Mouse (Mus musculus): Measurements from ENCODE around the gene Ldlrad2. TPM values are rescaled to one million over a fixed set of nuclear protein-coding genes. Genes with fewer than 3 reads are reported as not detected.

Gene Ldlrad2
- polyA plus RNA-seq (2012) = not detected in 2 replicates

DNA sequence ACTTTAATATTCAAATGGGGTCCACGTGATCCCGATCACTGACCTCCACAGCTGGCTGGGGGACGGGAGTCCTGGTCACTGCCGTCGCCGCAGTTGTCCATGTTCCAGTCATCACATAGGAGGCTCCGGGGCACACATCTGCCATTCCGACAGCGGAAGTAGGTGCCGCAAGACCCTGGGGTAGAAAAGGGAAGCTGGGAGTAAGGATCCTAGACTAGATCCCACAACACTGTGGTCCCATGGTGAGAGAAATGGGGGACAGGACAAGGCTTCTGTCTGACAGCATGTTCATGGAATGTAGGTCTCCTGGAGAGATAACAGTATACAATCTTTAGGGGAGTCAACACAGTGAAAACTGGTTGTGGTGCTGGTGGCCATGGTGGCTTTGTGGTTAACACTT lies at the start of gene Ldlrad2:
Gene Ldlrad2, minus strand, starts transcription at position 101 of the 400 bp plus-strand sequence.

DNA sequence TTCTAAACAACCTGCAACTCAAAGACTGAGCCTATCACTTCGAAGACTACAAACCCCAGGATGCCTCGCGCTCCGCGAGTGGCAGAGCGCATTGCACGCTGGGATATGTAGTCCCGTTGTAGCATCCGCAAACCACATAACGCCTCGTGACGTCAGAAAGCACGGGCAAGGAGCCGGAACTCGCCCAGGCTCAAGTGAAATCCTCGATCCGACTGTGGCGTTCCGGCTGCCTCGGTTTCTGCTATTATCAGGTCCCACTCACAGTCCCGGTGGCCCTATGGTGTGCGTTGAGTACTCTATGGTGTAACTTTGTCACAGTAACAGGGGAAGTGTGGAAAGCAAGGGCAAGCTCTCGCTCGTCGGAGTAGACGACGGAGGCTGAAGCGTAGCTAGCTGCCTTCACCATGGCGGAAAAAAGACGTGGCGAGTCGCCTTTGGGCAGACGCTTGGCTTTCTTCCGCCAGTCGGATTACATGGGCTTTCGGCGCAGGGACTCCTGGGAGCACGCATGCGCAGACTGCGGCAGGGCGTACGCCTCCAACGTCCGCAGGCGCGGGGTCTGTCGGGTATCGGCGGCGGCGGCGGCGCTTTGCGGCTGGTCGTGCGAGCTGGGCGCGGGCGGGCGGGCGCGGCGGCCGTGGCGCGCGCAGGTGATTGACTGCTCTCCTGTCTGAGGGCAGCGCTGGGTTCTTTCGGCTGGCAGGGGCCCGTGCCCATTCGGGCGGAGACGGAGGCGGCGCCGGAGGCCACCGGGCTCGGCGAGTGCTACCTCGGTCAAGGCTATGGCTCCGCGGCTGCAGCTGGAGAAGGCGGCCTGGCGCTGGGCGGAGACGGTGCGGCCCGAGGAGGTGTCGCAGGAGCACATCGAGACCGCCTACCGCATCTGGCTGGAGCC lies 19.5 kb upstream of the Ldlrad2 start, which contains the start of gene Usp48:
Gene Usp48, plus strand, starts transcription at position 155 of the 895 bp plus-strand sequence.

Other genes with a start within 250 kb of the Ldlrad2 start
- gene Cdc42, start 216.8 kb downstream of the Ldlrad2 start, polyA plus RNA-seq (2012) = 22.7 and 28.1 TPM in 2 replicates
- not detected in 2 replicates for gene Cela3a, start 164.8 kb downstream of the Ldlrad2 start, polyA plus RNA-seq (2012)
- not detected in 2 replicates for gene Cela3b, start 144.0 kb downstream of the Ldlrad2 start, polyA plus RNA-seq (2012)
- gene 1700013G24Rik, start 121.3 kb downstream of the Ldlrad2 start, polyA plus RNA-seq (2012) = not detected in 2 replicates
- gene Hspg2, start 105.8 kb downstream of the Ldlrad2 start, polyA plus RNA-seq (2012) = 0.17 and 0.20 TPM in 2 replicates
- 59.0 and 78.5 TPM in 2 replicates for gene Usp48, start 19.2 kb upstream of the Ldlrad2 start, polyA plus RNA-seq (2012)
- gene Rap1gap, start 90.2 kb upstream of the Ldlrad2 start, polyA plus RNA-seq (2012) = 12.2 and 15.4 TPM in 2 replicates
- 0.89 and 0.95 TPM in 2 replicates for gene Alpl, start 221.8 kb upstream of the Ldlrad2 start, polyA plus RNA-seq (2012)

Measured in megakaryocyte-erythroid progenitor cell, adult 5 weeks (primary cell).